Mouse (Mus musculus): ENCODE data around the gene Slc24a4. TPM values are rescaled to one million over a fixed set of nuclear protein-coding genes. Genes with fewer than 3 reads are reported as not detected.

Slc24a4 gene
- polyA plus RNA-seq, 1 experiment from 2014 or later: 0.54 TPM

DNA sequence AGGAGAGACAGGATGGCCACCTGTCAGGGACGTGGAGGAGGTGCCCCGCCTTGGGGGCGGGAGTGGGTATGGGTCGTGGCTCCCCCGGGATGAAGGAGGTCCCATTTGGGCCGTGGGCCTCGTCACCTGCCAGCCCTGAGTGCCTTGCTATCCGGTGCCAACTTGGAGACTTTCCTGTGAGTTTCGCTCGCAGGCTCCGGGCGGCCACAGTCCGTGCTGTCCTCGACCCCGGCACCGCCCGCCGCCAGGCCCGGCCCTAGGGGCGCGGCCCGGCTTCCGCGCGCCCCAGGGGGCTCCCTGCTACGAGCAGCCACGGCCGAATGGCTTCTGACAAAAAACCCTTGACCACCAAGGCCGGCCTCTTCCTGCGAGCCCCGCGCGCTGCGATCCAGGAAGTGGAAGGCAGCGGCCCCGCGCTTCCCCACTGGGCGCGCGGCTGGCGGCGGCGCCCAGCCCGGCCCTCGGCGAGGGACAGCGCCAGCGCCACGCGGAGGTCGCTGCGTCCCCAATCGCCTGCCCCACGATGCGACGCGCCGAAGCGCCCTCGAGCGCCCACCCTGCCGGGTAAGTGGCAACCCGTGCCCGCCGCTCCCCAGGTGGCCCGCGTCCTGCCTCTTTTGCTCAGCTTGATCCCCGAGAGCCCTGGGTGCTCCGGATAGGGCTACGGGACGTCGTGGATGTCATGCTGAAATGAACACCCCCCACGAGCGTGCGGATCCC lies 154.4 kb downstream of the Slc24a4 start, which contains the start of gene Rin3:
Gene Rin3, plus strand, starts transcription at position 286 of the 720 bp plus-strand sequence.
- WGBS: 1% methylated on average over 55 of the region's 75 CpGs
- H3K27ac ChIP-seq (ENCODE audit: low read depth, low read length): 0 out of 2 replicates have a peak within 1 kb of the TSS, but pooled peaks have one; percentile 10
- DNase-seq (ENCODE audit: low spot score): peak; percentile 67

DNA sequence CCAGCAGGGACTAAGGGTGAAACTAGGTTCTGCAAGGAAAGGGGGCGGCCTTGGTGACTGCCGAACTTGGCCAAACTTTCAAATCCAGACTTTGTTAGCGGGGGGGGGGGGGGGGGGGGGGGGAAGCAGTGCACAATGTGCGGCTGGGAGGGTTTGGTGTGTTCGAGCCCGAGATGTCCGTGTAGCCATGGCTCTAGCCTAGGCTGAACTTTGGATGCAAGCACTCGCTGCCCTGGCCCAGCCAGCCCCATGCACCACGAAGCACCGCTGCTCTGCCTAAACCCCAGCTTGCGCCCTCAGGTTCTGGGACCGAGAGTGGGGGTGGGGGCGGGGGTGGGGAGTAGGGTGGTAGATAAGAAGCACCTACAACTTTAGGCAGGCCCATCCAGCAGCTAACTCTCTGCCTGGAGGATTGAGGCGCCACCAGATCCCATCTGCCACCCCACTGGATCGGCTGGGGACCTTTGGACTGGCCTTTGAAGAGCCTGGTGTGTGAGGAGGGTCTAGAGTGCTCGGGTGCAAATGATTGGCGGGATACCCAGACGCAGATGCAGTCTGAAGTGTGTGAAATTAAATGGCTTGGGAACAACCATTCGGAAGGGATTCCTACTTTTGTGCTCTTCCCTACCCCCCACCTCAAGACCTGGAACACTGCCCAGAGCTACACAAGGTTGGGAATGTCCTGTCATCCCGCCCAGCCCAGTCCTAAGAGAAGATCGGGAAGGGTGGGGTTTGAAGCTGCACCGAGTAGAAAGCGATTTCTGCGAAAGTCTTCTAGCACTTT lies 155.1 kb downstream of the Slc24a4 start:
- H3K36me3 ChIP-seq (ENCODE audit: control insufficient read depth, insufficient read depth, low read length): no peaks in the 10 kb centered on the region
- H3K4me2 ChIP-seq (replicated peaks; ENCODE audit: low read depth, low read length): peak overlapping the region; percentile 97
- peak overlapping the region; percentile 73 for H3K9ac ChIP-seq (ENCODE audit: low read depth, low read length)
- peak; percentile 38 for DNase-seq (ENCODE audit: low spot score)
- H3K27me3 ChIP-seq (ENCODE audit: control insufficient read depth, insufficient read depth, low read length): no peaks in the 10 kb centered on the region
- no peaks in the 10 kb centered on the region for H3K4me1 ChIP-seq (replicated peaks; ENCODE audit: control insufficient read depth, insufficient read depth, low read length)
- H3K4me3 ChIP-seq (ENCODE audit: low read depth, low read length): peak overlapping the region; percentile 48
- H3K27ac ChIP-seq (ENCODE audit: low read depth, low read length): no peak overlapping the region
- peak; percentile 61 for ATAC-seq (ENCODE audit: low FRiP score)
- 10% methylated on average over 20 of the region's 24 CpGs for WGBS
- H3K9me3 ChIP-seq (ENCODE audit: control insufficient read depth, low read length): no peaks in the 10 kb centered on the region

More for the DNA sequence above, 154.4 kb downstream of the Slc24a4 start, which contains the start of gene Rin3:
- H3K9ac ChIP-seq (ENCODE audit: low read depth, low read length): peak within 1 kb of the TSS; percentile 73
- peak within 1 kb of the TSS; percentile 48 for H3K4me3 ChIP-seq (ENCODE audit: low read depth, low read length)
- H3K4me1 ChIP-seq (replicated peaks; ENCODE audit: control insufficient read depth, insufficient read depth, low read length): no peaks in the 10 kb centered on the region
- no peaks in the 10 kb centered on the region for H3K36me3 ChIP-seq (ENCODE audit: control insufficient read depth, insufficient read depth, low read length)
- peak; percentile 64 for ATAC-seq (ENCODE audit: low FRiP score)
- peak within 1 kb of the TSS; percentile 97 for H3K4me2 ChIP-seq (replicated peaks; ENCODE audit: low read depth, low read length)
- H3K9me3 ChIP-seq (ENCODE audit: control insufficient read depth, low read length): no peaks in the 10 kb centered on the region
- H3K27me3 ChIP-seq (ENCODE audit: control insufficient read depth, insufficient read depth, low read length): no peaks in the 10 kb centered on the region

DNA sequence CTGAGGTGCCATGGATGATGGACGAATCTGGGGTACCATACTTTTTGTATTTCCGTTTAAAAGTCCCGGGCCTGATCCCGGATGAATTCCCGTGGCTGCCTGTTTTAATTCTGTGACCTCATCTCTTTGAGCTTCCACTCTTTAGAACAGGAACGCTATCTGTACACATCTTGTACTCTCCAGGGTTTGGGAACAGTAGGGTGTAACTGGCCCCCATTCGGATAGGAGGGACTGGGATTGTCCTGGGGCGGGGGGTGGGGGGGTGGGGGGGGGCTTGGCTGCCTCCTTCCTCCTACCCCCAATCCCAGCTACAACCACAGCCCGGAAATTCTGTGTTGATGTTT lies 155.7 kb downstream of the Slc24a4 start:
- Histone ChIP-seq H3K9ac (ENCODE audit: low read depth, low read length) (0 out of 2 replicates have a peak overlapping the region, but pooled peaks have one; percentile 15), H3K4me3 (ENCODE audit: low read depth, low read length) (peak overlapping the region; percentile 48; the same call in 1 of the 2 replicates), H3K27me3 (ENCODE audit: control insufficient read depth, insufficient read depth, low read length) (no peaks in the 10 kb centered on the region), H3K27ac (ENCODE audit: low read depth, low read length) (no peak overlapping the region), H3K4me1 (replicated peaks; ENCODE audit: control insufficient read depth, insufficient read depth, low read length) (no peaks in the 10 kb centered on the region), H3K9me3 (ENCODE audit: control insufficient read depth, low read length) (no peaks in the 10 kb centered on the region), H3K36me3 (ENCODE audit: control insufficient read depth, insufficient read depth, low read length) (no peaks in the 10 kb centered on the region), H3K4me2 (replicated peaks; ENCODE audit: low read depth, low read length) (peak overlapping the region; percentile 97; the same call in 1 of the 2 replicates)
- 33% methylated on average over 9 of the region's 9 CpGs for WGBS
- ATAC-seq (ENCODE audit: low FRiP score) (no peak), DNase-seq (ENCODE audit: low spot score) (no peak)

DNA sequence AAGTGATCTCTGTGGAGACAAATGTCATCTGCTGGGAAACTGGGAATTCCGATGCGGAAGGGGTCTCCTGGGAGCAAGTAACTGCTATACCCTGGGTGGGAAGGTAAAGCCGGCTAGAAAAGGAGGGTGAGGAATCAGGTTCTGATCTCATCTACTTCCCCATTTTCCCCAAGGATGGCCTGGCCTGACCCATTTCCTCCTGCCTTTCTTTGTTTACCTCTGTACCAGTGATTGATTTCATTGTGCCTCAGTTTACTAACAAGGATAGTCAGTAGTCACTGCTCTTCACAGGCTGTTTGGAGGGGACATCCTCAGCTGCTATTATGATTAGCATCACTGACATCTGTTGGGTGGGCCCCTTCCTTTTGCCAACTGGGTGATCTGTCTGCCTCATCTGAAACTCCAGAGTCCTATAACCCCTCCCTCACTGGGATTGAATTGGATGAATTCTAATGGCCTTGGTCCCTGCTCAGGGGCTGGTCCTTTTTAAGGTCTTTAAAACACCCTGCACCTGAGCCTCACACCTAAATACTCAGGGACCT lies 156.2 kb downstream of the Slc24a4 start:
- H3K27me3 ChIP-seq (ENCODE audit: control insufficient read depth, insufficient read depth, low read length): no peaks in the 10 kb centered on the region
- H3K9me3 ChIP-seq (ENCODE audit: control insufficient read depth, low read length): no peaks in the 10 kb centered on the region
- no peak for ATAC-seq (ENCODE audit: low FRiP score)
- no peaks in the 10 kb centered on the region for H3K36me3 ChIP-seq (ENCODE audit: control insufficient read depth, insufficient read depth, low read length)
- H3K4me2 ChIP-seq (replicated peaks; ENCODE audit: low read depth, low read length): no peak overlapping the region
- H3K27ac ChIP-seq (ENCODE audit: low read depth, low read length): no peak overlapping the region
- DNase-seq (ENCODE audit: low spot score): no peak
- H3K9ac ChIP-seq (ENCODE audit: low read depth, low read length): no peak overlapping the region
- 53% methylated on average over 3 of the region's 3 CpGs for WGBS
- no peaks in the 10 kb centered on the region for H3K4me1 ChIP-seq (replicated peaks; ENCODE audit: control insufficient read depth, insufficient read depth, low read length)
- H3K4me3 ChIP-seq (ENCODE audit: low read depth, low read length): no peak overlapping the region

DNA sequence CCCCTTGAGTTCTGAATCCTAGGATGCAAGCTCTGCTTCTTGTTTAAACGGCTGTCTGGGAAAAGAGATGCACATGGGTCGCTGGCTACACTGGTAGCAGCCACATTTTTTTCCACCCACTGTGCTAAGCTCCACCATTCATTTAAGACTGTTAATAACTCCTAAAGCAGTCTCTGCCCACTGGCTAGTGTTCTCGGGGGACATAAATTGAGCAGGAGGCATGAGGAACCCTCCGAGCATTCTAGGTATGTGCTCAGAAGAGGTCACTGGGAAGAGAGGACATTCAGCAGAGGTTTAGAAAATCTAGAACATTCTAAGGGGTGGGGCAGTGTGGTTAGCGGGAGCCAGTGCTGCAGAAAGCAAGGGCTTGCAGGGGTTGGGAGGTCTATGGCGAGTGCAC lies 156.8 kb downstream of the Slc24a4 start:
- WGBS: 76% methylated on average over 6 of the region's 6 CpGs
- H3K4me2 ChIP-seq (replicated peaks; ENCODE audit: low read depth, low read length): no peak overlapping the region

DNA sequence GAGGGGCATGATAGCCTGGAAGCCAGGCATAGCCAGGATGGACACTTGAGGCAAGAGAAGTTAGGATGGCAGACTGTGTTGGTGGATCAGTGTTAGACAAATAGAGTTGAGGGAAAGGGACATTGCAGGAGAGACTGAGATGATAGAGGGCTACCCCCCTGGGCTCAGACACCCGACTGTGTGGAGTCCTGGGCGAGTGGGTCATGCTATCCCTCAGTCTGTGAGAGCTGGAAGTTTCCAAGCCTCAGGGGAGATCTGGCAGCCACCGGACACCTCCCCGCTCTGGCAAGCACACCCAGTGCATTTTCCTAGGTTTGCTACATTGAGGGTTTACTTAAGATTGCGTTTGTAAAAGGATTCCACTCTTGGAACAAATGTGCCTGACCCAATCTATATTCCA lies 157.2 kb downstream of the Slc24a4 start:
- no peak for ATAC-seq (ENCODE audit: low FRiP score)
- H3K27ac ChIP-seq (ENCODE audit: low read depth, low read length): no peak overlapping the region
- 80% methylated on average over 5 of the region's 5 CpGs for WGBS

More for the DNA sequence above, 156.8 kb downstream of the Slc24a4 start:
- Histone ChIP-seq H3K36me3 (ENCODE audit: control insufficient read depth, insufficient read depth, low read length) (no peaks in the 10 kb centered on the region), H3K27me3 (ENCODE audit: control insufficient read depth, insufficient read depth, low read length) (no peaks in the 10 kb centered on the region), H3K4me1 (replicated peaks; ENCODE audit: control insufficient read depth, insufficient read depth, low read length) (no peaks in the 10 kb centered on the region), H3K4me3 (ENCODE audit: low read depth, low read length) (no peak overlapping the region), H3K9me3 (ENCODE audit: control insufficient read depth, low read length) (no peaks in the 10 kb centered on the region), H3K27ac (ENCODE audit: low read depth, low read length) (no peak overlapping the region), H3K9ac (ENCODE audit: low read depth, low read length) (no peak overlapping the region)
- no peak for DNase-seq (ENCODE audit: low spot score)
- ATAC-seq (ENCODE audit: low FRiP score): no peak

DNA sequence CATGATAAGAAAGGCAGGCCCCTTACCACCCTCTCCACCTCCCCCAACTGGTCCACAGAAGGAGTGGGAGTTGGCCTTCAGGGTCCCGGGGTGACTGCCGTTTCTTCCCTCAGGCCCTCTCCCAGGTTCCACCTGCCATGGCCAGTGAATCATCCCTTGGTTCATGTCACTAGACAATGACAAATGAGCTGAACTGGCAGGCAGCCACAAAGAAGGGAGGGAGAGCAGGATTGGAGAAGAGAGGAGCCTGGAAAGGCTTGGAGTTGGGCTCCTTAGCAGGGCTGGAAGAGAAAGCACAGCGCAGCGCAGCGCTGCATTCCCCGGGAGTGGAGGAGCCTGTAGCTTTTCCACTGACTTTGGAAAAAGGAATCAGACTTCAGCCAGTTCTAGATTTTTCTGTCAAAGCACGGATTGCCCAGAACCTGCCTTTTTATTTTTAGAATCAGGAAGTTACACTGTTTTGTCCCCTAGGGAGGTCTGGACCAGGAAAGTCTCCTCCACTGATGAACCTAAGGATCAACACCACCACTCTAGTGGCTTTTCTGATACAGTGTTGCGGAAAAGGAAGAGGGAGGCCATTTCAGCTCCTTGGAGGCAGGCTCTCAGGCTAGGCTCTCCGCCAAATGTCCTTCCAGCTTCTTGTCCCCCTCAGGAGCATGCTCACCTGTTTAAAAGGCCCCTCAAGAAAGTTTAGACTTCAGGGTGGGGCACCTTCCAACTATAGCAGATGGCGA lies 158.3 kb downstream of the Slc24a4 start:
- Histone ChIP-seq H3K4me2 (replicated peaks; ENCODE audit: low read depth, low read length) (no peak overlapping the region), H3K4me1 (replicated peaks; ENCODE audit: control insufficient read depth, insufficient read depth, low read length) (no peaks in the 10 kb centered on the region), H3K9me3 (ENCODE audit: control insufficient read depth, low read length) (no peaks in the 10 kb centered on the region), H3K36me3 (ENCODE audit: control insufficient read depth, insufficient read depth, low read length) (no peaks in the 10 kb centered on the region), H3K27ac (ENCODE audit: low read depth, low read length) (no peak overlapping the region), H3K9ac (ENCODE audit: low read depth, low read length) (no peak overlapping the region), H3K4me3 (ENCODE audit: low read depth, low read length) (no peak overlapping the region), H3K27me3 (ENCODE audit: control insufficient read depth, insufficient read depth, low read length) (no peaks in the 10 kb centered on the region)
- no peak for ATAC-seq (ENCODE audit: low FRiP score)
- 67% methylated on average over 10 of the region's 10 CpGs for WGBS
- DNase-seq (ENCODE audit: low spot score): no peak

More for the DNA sequence above, 157.2 kb downstream of the Slc24a4 start:
- no peak overlapping the region for H3K9ac ChIP-seq (ENCODE audit: low read depth, low read length)
- no peak overlapping the region for H3K4me2 ChIP-seq (replicated peaks; ENCODE audit: low read depth, low read length)
- H3K9me3 ChIP-seq (ENCODE audit: control insufficient read depth, low read length): no peaks in the 10 kb centered on the region
- DNase-seq (ENCODE audit: low spot score): no peak
- H3K27me3 ChIP-seq (ENCODE audit: control insufficient read depth, insufficient read depth, low read length): no peaks in the 10 kb centered on the region
- H3K36me3 ChIP-seq (ENCODE audit: control insufficient read depth, insufficient read depth, low read length): no peaks in the 10 kb centered on the region
- no peaks in the 10 kb centered on the region for H3K4me1 ChIP-seq (replicated peaks; ENCODE audit: control insufficient read depth, insufficient read depth, low read length)
- H3K4me3 ChIP-seq (ENCODE audit: low read depth, low read length): no peak overlapping the region

DNA sequence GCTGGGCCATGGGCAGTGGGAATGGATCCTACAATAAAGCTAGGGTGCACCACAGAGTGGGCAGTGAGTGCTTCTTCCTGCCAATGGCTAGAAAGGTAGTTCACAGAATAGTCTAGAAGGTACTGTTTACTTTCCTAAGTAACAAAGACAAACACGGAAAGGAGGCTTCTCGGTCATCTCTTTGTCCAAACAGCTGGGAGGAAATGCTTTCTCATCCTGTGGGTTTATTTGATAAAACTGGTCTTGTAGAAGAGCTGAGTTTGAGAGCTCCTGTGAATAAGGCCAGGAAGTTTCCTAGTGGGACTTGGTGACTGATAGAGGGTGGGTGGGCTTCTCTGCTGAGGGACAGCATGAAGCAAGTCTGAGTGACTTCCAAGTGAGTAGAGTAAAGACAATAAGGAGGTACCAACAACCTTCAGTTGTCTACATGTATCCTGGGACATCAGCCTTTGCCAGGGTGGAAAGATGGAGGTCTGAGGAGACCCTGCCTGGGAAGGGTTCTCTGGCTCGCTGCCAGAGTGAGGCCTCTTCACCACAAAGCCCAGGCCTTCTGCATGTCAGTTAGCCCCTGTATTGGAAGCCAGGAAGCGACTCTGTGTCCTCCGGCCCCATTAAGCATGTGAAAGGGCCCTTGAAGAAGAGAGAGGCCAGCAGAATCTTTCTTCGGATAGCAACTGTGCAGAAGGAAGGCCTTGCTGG lies 159.5 kb downstream of the Slc24a4 start:
- WGBS: 83% methylated on average over 6 of the region's 6 CpGs
- Histone ChIP-seq H3K4me3 (ENCODE audit: low read depth, low read length) (no peak overlapping the region), H3K36me3 (ENCODE audit: control insufficient read depth, insufficient read depth, low read length) (no peaks in the 10 kb centered on the region), H3K9me3 (ENCODE audit: control insufficient read depth, low read length) (no peaks in the 10 kb centered on the region), H3K27me3 (ENCODE audit: control insufficient read depth, insufficient read depth, low read length) (no peaks in the 10 kb centered on the region), H3K27ac (ENCODE audit: low read depth, low read length) (no peak overlapping the region), H3K4me2 (replicated peaks; ENCODE audit: low read depth, low read length) (no peak overlapping the region), H3K4me1 (replicated peaks; ENCODE audit: control insufficient read depth, insufficient read depth, low read length) (no peaks in the 10 kb centered on the region), H3K9ac (ENCODE audit: low read depth, low read length) (no peak overlapping the region)
- DNase-seq (ENCODE audit: low spot score): no peak
- no peak for ATAC-seq (ENCODE audit: low FRiP score)

All from hindbrain, embryonic 11.5 days (tissue).